Mouse (Mus musculus) urinary bladder, postnatal 25 days (tissue): ENCODE data around the gene Cd2.

ENCODE experiments used
- DNase-seq: peaks from one replicate; pipeline ENCODE4 v3.0.0; 2022; ENCODE audit warnings: low spot score

The Cd2 gene

DNA sequence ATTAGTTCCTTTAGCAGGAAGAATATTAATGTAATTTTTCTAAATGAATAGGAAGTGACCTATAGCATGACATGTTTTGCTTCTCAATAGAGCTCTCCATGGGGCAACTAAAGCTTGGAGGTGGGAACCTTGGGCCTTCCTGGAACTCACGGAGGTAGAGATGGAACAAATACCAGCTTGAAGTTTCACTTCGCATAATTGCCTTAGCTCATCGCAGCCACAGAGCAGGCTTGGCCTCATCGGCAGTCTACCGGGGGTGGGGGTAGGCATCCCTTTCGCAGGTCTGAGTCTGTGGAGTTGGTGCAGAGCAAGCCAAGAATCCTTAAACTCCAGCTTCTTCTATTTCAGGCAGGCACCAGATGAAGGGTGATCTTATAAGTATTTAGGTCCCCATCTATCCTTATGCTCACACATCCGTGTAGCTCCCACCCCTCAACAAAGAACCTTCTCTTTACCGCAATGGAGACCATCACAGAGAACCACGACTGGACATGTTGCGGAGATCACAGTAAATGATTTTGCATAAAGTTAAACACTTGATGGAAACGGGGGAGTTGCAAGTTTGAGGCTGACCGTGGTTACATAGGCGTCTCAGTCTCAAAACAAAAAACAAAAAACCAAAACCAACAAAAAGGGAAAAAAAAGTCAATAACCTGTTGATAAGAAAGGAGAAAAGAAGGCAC is 58.7 kb downstream of the Cd2 start:
- DNase-seq: no peak

- DNase-seq: no peak
These were observed 59.7 kb downstream of the Cd2 start for GRCm38 (mm10) chr3:101228066-101228465.
